Mouse (Mus musculus): ENCODE measurements around the gene Ksr2.

- no peak for TF ChIP-seq GATA1 (IDR thresholded peaks at IDR 0.05; ENCODE audit: borderline replicate concordance, low read length)
- TF ChIP-seq CTCF (IDR thresholded peaks at IDR 0.05; ENCODE audit: low read depth, low read length): no peak
- no peak for TF ChIP-seq POLR2AphosphoS5 (IDR thresholded peaks at IDR 0.05; ENCODE audit: insufficient replicate concordance, low read depth, low read length)
- TF ChIP-seq TAL1 (conservative IDR thresholded peaks at IDR 0.05; ENCODE audit: low read depth, low read length): no peak
These were observed 10.2 kb upstream of the Ksr2 start for GRCm38 (mm10) chr5:117403609-117404008.

Data from G1E (cell line).